Mouse (Mus musculus): Measurements from ENCODE around the gene 4930438A08Rik.

GRCm38 (mm10) chr11:58329906-58330275 is 55.3 kb downstream of the 4930438A08Rik start:
- TF ChIP-seq CTCF (IDR thresholded peaks at IDR 0.05; ENCODE audit: control insufficient read depth, insufficient read depth, low read length) (no peak), POLR2A (IDR thresholded peaks at IDR 0.05; ENCODE audit: borderline replicate concordance, control insufficient read depth, low read depth, low read length) (no peak)
